Mouse (Mus musculus): ENCODE results near the gene Csrp3.

GRCm38 (mm10) chr7:48883525-48884265 lies 35.9 kb upstream of the Csrp3 start:
- TF ChIP-seq CTCF (conservative IDR thresholded peaks at IDR 0.05; ENCODE audit: low read length) (no peak), NANOG (IDR thresholded peaks at IDR 0.05; ENCODE audit: borderline replicate concordance, low read length) (no peak), POU5F1 (IDR thresholded peaks at IDR 0.05; ENCODE audit: borderline replicate concordance, low read length) (no peak)
